ENCODE assay signal across 22 mouse cellular contexts in genomic region chr1:193965278-193965677, GRCm38 (mm10).
"Had no signal": no experiment of that assay in that cellular context is flagged by ENCODE, and none has a peak within 500 bp of the region (broad histone marks: within the 10 kb centered on the region; RNA-seq: fewer than 3 reads in every experiment).

No protein-coding gene starts in this region.

- H3K4me2 ChIP-seq: heart, embryonic 11.5 days; heart, embryonic 13.5 days; heart, embryonic 15.5 days; hindbrain, embryonic 13.5 days; hindbrain, embryonic 15.5 days; limb, embryonic 12.5 days; liver, embryonic 11.5 days had no signal

- DNase-seq: gastrocnemius, adult 2 months; gastrocnemius, postnatal 10 days; gastrocnemius, postnatal 25 days; heart, adult 11 months; heart, adult 2 months; heart, postnatal 14 days; heart, postnatal 36 days; kidney, adult 18-20 months; kidney, postnatal 14 days had no signal

- H3K27me3 ChIP-seq: heart, embryonic 13.5 days; heart, embryonic 15.5 days; hindbrain, embryonic 13.5 days; hindbrain, embryonic 15.5 days had no signal

- H3K9me3 ChIP-seq: heart, embryonic 13.5 days; heart, embryonic 15.5 days; hindbrain, embryonic 13.5 days; hindbrain, embryonic 15.5 days; limb, embryonic 10.5 days; limb, embryonic 12.5 days had no signal

- H3K36me3 ChIP-seq: heart, embryonic 13.5 days; heart, embryonic 15.5 days; hindbrain, embryonic 13.5 days; hindbrain, embryonic 15.5 days; limb, embryonic 10.5 days; limb, embryonic 12.5 days had no signal

- H3K4me3 ChIP-seq: gastrocnemius, adult 2 months; heart, adult 2 months; heart, embryonic 13.5 days; heart, embryonic 15.5 days; hindbrain, embryonic 13.5 days; hindbrain, embryonic 15.5 days; layer of hippocampus, adult 2 months; left cerebral cortex, adult 2 months; limb, embryonic 10.5 days; limb, embryonic 12.5 days had no signal

- ATAC-seq: forebrain, embryonic 16.5 days; hindbrain, postnatal 0 days had no signal

- H3K27ac ChIP-seq: gastrocnemius, adult 2 months; heart, adult 2 months; heart, embryonic 13.5 days; heart, embryonic 15.5 days; hindbrain, embryonic 13.5 days; hindbrain, embryonic 15.5 days; hindbrain, postnatal 0 days; layer of hippocampus, adult 2 months; left cerebral cortex, adult 2 months; limb, embryonic 10.5 days; limb, embryonic 12.5 days; liver, embryonic 14.5 days had no signal

- H3K9ac ChIP-seq: heart, embryonic 13.5 days; heart, embryonic 15.5 days; hindbrain, embryonic 13.5 days; hindbrain, embryonic 15.5 days; limb, embryonic 12.5 days; liver, embryonic 14.5 days had no signal

- H3K4me1 ChIP-seq: heart, embryonic 13.5 days; heart, embryonic 15.5 days; limb, embryonic 12.5 days had no signal
